Mouse (Mus musculus) E14TG2a.4 (cell line): ENCODE data around the gene Sparc.

Experiments
- CTCF ChIP-seq: conservative IDR thresholded peaks from 2 replicates; pipeline ENCODE4 v1.5.1; 2014; ENCODE audit warnings: low read length
- NANOG ChIP-seq: IDR thresholded peaks from 2 replicates; pipeline ENCODE4 v1.6.1; 2014; ENCODE audit warnings: borderline replicate concordance, low read length, mixed read lengths

- no peak for TF ChIP-seq CTCF
- TF ChIP-seq NANOG, result no peak
Observed at GRCm38 (mm10) chr11:55410005-55410404, 13.0 kb downstream of the Sparc start.
